Mouse (Mus musculus) embryonic fibroblast, embryonic 13.5 days (primary cell): ENCODE data around the gene Babam2. TPM values are rescaled to one million over a fixed set of nuclear protein-coding genes. Genes with fewer than 3 reads are reported as not detected.
A peak's percentile ranks its signal among the peaks of the same experiment; 100 is the strongest.

Experiments
- H3K27ac ChIP-seq: 2 replicates; pipeline ENCODE4 v1.5.1; 2012; ENCODE audit warnings: low read length, control low read depth, inconsistent platforms; ENCODE audit not compliant: insufficient read depth
- H3K4me1 ChIP-seq: 2 replicates; pipeline ENCODE4 v1.6.1; 2011; ENCODE audit warnings: low read length; ENCODE audit not compliant: control insufficient read depth, insufficient read depth
- H3K4me3 ChIP-seq: 2 replicates; pipeline ENCODE4 v1.5.1; 2011; ENCODE audit warnings: mild to moderate bottlenecking, control low read depth, low read length; ENCODE audit not compliant: insufficient read depth
- CTCF ChIP-seq: IDR thresholded peaks from 2 replicates; pipeline ENCODE4 v1.5.1; 2011; ENCODE audit warnings: mild to moderate bottlenecking, control low read depth, low read length, moderate library complexity, borderline replicate concordance; ENCODE audit not compliant: insufficient read depth
- POLR2A ChIP-seq: IDR thresholded peaks from 2 replicates; pipeline ENCODE4 v1.6.1; 2011; ENCODE audit warnings: low read depth, mild to moderate bottlenecking, control low read depth, low read length, moderate library complexity
- polyA plus RNA-seq: library from polyadenylated mRNA; stranded (reverse); fragments of >200 nt; gene quantifications from 2 replicates; pipeline ENCODE4 v1.2.4, GENCODE M21; 2011; ENCODE audit warnings: low read depth; ENCODE audit not compliant: missing spikeins, insufficient read length

The Babam2 gene
- polyA plus RNA-seq, 1 experiment: 68.7 TPM

DNA sequence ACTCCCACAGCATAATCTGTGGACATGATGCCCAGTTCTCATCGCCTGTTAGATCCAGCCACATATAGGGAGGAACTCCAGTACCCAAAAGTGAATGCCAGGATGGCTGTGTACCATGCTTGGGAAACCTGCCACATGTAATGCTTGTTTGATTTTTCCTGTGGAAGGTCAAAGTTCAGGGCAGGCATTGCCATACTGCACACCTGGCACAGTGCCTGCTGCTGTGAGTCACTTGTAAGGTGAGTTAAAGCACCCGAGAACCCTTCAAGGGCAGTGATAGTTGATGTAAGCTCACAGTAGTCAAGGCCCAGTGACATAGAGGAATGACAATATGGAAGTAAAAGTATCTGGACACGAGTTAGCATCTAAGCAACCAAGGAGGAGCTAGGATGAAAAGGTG is 126.2 kb downstream of the Babam2 start:
- H3K4me1 ChIP-seq: no peaks in the 10 kb centered on the region
- no peak overlapping the region for H3K4me3 ChIP-seq
- TF ChIP-seq POLR2A: no peak
- TF ChIP-seq CTCF: no peak
- no peak overlapping the region for H3K27ac ChIP-seq

- Histone ChIP-seq H3K4me1 (no peaks in the 10 kb centered on the region), H3K27ac (no peak overlapping the region), H3K4me3 (no peak overlapping the region)
- TF ChIP-seq CTCF (no peak), POLR2A (no peak)
Measured at GRCm38 (mm10) chr5:31824126-31824525, 126.6 kb downstream of the Babam2 start.

- no peak overlapping the region for H3K27ac ChIP-seq
- TF ChIP-seq CTCF (no peak), POLR2A (no peak)
- H3K4me1 ChIP-seq: no peaks in the 10 kb centered on the region
- no peak overlapping the region for H3K4me3 ChIP-seq
Measured at GRCm38 (mm10) chr5:31827304-31827703, 129.8 kb downstream of the Babam2 start.

DNA sequence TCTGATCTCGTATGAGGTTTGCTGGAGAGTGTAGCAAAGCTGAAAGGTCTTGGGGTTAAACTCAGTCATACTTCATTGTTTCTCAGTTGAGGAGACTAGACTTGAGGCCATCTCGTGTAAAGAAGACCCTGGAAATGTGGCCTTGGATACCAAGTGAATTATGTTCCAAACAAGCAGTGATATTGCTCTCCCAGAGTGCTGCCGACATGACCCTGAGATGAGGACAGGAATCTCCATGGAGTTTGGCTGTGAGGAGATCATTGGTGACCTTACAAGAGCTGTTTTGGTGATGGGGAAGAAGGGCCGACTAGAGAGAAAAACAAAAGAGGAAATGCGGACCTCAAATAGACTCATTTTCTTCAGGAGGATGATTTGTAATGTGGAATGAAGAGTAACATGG is 130.4 kb downstream of the Babam2 start:
- Histone ChIP-seq H3K4me1 (no peaks in the 10 kb centered on the region), H3K4me3 (no peak overlapping the region)
- TF ChIP-seq CTCF (no peak), POLR2A (no peak)

DNA sequence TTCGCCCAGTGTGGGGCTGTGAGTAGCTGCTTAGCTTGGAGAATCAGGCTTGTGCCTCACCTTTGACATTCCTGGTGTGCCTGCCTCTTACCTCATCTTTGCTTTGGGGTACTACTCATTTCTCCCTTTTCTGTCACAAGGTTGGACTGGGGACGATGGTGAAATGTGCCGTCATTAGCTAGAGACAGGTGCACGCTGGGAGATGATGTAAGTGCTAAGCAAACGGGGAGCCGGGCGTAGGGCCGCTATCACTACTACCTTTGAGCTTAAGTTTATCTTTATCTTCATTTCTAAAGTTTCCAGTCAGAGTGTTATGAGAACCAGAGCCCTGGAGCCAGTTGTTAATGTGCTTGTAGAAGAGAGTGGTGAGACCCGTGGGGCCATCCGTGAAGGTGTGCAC is 131.3 kb downstream of the Babam2 start:
- Histone ChIP-seq H3K4me1 (no peaks in the 10 kb centered on the region), H3K4me3 (no peak overlapping the region), H3K27ac (no peak overlapping the region)
- TF ChIP-seq CTCF (no peak), POLR2A (no peak)

More for the DNA sequence above, 130.4 kb downstream of the Babam2 start:
- H3K27ac ChIP-seq: no peak overlapping the region

- H3K4me3 ChIP-seq: no peak overlapping the region
- no peaks in the 10 kb centered on the region for H3K4me1 ChIP-seq
- no peak for TF ChIP-seq POLR2A
- H3K27ac ChIP-seq: no peak overlapping the region
Measured at GRCm38 (mm10) chr5:31829588-31829987, 132.1 kb downstream of the Babam2 start.

DNA sequence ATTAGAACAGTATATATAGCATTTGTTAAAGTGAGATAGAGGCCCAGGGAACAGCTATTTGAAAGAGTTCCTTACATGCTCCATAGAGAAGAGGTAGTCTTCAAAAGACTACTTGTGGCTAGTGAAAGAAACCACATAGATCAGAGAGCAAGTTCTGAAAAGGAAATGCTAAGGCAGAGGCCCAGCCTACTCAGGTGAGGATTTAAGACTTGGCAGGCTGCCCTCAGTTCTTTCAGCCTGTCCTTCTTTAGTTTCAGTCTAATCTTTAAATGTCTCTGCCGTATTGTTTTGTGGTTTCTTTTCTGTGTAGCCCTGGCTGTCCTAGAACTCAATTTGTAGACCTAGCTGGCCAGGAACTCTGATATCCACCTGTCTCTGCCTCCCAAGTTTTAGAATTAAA is 134.1 kb downstream of the Babam2 start:
- H3K27ac ChIP-seq: no peak overlapping the region
- H3K4me3 ChIP-seq: no peak overlapping the region
- peaks cover 7% of the 10 kb centered on the region for H3K4me1 ChIP-seq
- no peak for TF ChIP-seq POLR2A
- no peak for TF ChIP-seq CTCF

- no peak for TF ChIP-seq POLR2A
- no peak for TF ChIP-seq CTCF
- Histone ChIP-seq H3K4me3 (no peak overlapping the region), H3K27ac (peak overlapping the region; percentile 95), H3K4me1 (peaks cover 7% of the 10 kb centered on the region)
Measured at GRCm38 (mm10) chr5:31835691-31836090, 138.2 kb downstream of the Babam2 start.

DNA sequence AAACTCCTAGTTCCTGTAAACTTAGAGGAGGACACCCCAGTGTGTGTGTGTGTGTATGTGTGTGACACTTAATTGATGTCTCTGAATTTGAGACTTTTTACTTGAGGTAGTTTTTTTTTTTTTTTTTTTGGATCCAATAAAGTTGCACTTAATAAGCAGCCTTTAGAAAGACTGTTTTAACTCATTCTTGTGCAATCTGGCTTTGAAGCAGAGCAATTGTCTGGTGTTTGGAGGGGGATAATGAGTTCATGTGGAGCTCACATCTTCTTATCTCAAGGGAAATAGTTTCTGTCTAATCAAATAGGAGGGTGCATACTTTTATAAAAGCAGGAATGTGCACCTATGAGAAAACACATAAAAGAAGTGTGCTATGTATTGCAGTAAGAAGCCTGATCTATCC is 142.5 kb downstream of the Babam2 start:
- Histone ChIP-seq H3K4me3 (no peak overlapping the region), H3K4me1 (peaks cover 10% of the 10 kb centered on the region), H3K27ac (no peak overlapping the region)
- no peak for TF ChIP-seq CTCF
- no peak for TF ChIP-seq POLR2A

DNA sequence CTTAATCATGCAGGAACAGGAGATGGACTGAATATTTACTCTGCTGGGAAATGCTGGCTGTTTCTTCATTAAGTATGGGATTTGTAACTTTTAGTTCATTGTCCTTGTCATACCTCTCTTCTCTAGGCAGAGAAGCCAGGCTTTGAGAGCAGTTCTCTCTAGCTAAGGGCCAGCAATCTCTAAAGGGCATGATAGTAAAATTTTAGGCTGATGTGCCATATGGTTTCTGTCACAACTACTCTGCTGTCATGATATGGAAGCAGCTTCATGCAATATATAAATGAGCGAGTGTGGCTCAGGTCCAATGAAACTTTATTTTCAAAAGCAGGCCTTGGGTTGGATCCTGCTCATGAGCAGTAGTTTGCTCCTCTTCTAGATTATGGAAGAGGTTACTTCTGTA is 142.9 kb downstream of the Babam2 start:
- no peak for TF ChIP-seq POLR2A
- TF ChIP-seq CTCF: no peak
- H3K27ac ChIP-seq: no peak overlapping the region
- no peak overlapping the region for H3K4me3 ChIP-seq
- peaks cover 10% of the 10 kb centered on the region for H3K4me1 ChIP-seq

DNA sequence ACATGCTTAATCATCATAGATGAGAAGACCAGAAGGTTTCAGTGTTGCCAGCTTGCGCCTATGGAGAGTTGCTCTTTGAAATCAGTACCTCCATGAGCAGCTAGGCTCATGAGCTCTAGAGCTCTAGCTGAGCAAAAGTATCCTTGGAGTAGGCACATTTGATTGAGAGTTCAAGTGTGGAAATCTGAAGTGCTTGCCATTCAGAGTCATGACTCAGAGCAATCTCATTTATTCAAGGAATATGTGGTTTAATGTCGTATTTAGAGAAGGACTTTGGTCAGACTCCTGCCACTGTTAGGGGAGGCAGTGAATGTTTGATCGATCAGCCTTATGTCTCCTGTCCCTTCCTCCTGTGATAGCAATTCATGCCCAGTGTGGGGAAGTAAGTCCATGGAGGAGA is 147.4 kb downstream of the Babam2 start:
- no peak overlapping the region for H3K4me3 ChIP-seq
- H3K27ac ChIP-seq: peak overlapping the region; percentile 73
- no peak for TF ChIP-seq CTCF
- no peak for TF ChIP-seq POLR2A
- peaks cover 6% of the 10 kb centered on the region for H3K4me1 ChIP-seq
